Mouse (Mus musculus) midbrain, postnatal 0 days (tissue): ENCODE measurements at regions not wholly inside any gene's neighbourhood (a gene's known extent, or its start where the extent isn't known, plus 50 kb on each side); places are given as distances from the start of the nearest gene placed in this dataset.

Source experiments
- ATAC-seq: fragments of 200-750 bp; cut with Nextera tagmentation; 2 replicates; pipeline ENCODE4 v1.8.0; 2017; ENCODE audit warnings: moderate number of reproducible peaks, mild to moderate bottlenecking, moderate TSS enrichment, moderate library complexity; ENCODE audit not compliant: low FRiP score
- DNase-seq: peaks from one replicate; pipeline ENCODE4 v3.0.0-alpha.2; 2015; ENCODE audit warnings: low spot score
- H3K27ac ChIP-seq: fragments of 300-500 bp; sonication (generic); 2 replicates; pipeline ENCODE4 v1.5.1; 2014; ENCODE audit warnings: low read depth, mild to moderate bottlenecking, low read length, mixed read lengths
- H3K27me3 ChIP-seq: fragments of 300-500 bp; sonication (generic); 2 replicates; pipeline ENCODE4 v1.6.1; 2014; ENCODE audit warnings: low read length, control low read depth, mixed read lengths; ENCODE audit not compliant: insufficient read depth
- H3K36me3 ChIP-seq: fragments of 300-500 bp; sonication (generic); 2 replicates; pipeline ENCODE4 v1.6.1; 2014; ENCODE audit warnings: low read length, control low read depth, mixed read lengths; ENCODE audit not compliant: insufficient read depth
- H3K4me1 ChIP-seq: fragments of 300-500 bp; sonication (generic); 2 replicates; pipeline ENCODE4 v1.6.1; 2014; ENCODE audit warnings: mild to moderate bottlenecking, control low read depth, antibody characterized with exemption, low read length, mixed read lengths; ENCODE audit not compliant: insufficient read depth
- H3K4me2 ChIP-seq: fragments of 300-500 bp; sonication (generic); 2 replicates; pipeline ENCODE4 v1.6.1; 2014; ENCODE audit warnings: low read depth, mild to moderate bottlenecking, low read length, mixed read lengths; ENCODE audit not compliant: poor library complexity, severe bottlenecking
- H3K4me3 ChIP-seq: fragments of 300-500 bp; sonication (generic); 2 replicates; pipeline ENCODE4 v1.5.1; 2014; ENCODE audit warnings: low read depth, mild to moderate bottlenecking, low read length, moderate library complexity
- H3K9ac ChIP-seq: fragments of 300-500 bp; sonication (generic); replicated peaks from 2 replicates; pipeline ENCODE4 v1.6.1; 2014; ENCODE audit warnings: mild to moderate bottlenecking, low read length, moderate library complexity, mixed read lengths; ENCODE audit not compliant: poor library complexity, severe bottlenecking
- H3K9me3 ChIP-seq: fragments of 300-500 bp; sonication (generic); 2 replicates; pipeline ENCODE4 v1.6.1; 2016; ENCODE audit warnings: low read length, control low read depth
- CTCF ChIP-seq: IDR thresholded peaks from 2 replicates; pipeline ENCODE4 v1.5.1; 2016; ENCODE audit warnings: antibody characterized with exemption, mild to moderate bottlenecking
- WGBS: fragments of 180-500 bp; shearing (Covaris S2); extraction: QIAGEN DNeasy Blood & Tissue Kit; methylation state at CpG from one replicate; pipeline ENCODE4 v1.1.7; 2014; 5-methylcytosine and 5-hydroxymethylcytosine counted together

DNA sequence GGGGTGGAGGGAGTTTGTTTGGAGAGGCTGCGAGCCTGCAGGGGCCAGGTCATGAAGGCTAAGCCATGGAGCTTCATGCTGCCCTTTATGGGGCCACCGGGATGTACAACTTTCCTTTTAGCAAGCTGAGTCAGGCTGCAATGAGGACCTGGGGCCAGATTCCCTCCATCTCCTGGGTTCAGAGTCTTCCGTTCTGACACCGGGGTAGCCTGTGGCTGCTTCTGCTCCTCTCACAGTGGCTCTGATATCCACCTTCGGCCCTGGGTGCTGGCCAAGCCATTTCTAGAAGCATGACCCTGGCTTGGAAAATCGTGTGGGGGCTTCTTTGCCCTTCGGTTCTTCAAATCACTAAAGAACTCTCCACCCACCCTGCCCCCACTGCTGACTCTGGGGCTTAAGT, 115.4 kb upstream of the Sdk1 start:
- DNase-seq (no peak), ATAC-seq (no peak)
- no peak for TF ChIP-seq CTCF
- WGBS: 85% methylated on average over 7 of the region's 7 CpGs
- H3K4me1 ChIP-seq: no peaks in the 10 kb centered on the region
- H3K36me3 ChIP-seq: no peaks in the 10 kb centered on the region
- no peak overlapping the region for H3K27ac ChIP-seq
- H3K27me3 ChIP-seq: no peaks in the 10 kb centered on the region
- H3K4me3 ChIP-seq: no peak overlapping the region
- H3K9me3 ChIP-seq: no peaks in the 10 kb centered on the region
- no peak overlapping the region for H3K9ac ChIP-seq
- no peak overlapping the region for H3K4me2 ChIP-seq

DNA sequence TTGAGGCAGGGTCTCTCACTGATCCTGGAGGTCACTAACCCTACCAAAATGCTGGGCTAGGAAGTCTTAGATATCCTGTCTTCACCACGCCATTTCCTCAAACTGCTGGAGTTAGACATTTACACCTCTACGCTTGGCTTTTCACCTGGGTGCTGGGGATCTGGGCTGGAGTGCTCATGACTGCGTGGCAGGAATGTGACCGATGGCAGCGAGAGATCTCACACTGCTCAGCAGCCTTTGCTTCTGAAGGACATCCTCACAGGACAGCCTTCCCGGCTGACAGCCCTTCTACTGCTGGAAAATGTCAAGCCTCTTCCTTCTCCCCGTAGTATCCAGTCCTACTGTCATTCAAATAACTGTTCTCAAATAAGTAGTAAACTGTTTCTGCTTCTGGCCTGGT, 114.8 kb upstream of the Sdk1 start:
- Histone ChIP-seq H3K27ac (no peak overlapping the region), H3K27me3 (no peaks in the 10 kb centered on the region), H3K9me3 (no peaks in the 10 kb centered on the region), H3K9ac (no peak overlapping the region), H3K4me2 (no peak overlapping the region), H3K4me3 (no peak overlapping the region), H3K36me3 (no peaks in the 10 kb centered on the region), H3K4me1 (no peaks in the 10 kb centered on the region)
- TF ChIP-seq CTCF: no peak
- DNase-seq (no peak), ATAC-seq (no peak)
- 90% methylated on average over 7 of the region's 7 CpGs for WGBS

DNA sequence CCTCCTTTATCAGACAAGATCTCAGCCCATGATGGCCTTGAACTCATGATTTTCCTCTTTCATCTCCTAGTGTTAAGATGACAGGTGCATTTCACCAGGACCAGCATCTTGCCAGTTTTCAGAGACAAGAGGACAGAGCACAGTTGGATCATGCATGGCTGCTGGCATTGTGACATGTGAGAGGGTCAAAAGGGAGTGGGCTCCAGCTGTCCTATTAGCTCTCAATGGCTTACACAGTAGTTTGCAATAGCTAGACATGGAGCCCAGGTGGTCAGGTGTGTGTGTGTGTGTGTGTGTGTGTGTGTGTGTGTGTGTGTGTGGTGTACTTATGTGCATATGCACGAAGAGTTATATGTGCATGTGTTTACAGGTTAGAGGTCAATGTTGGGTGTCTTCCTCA, 110.3 kb upstream of the Sdk1 start:
- Histone ChIP-seq H3K27ac (no peak overlapping the region), H3K9me3 (no peaks in the 10 kb centered on the region), H3K27me3 (no peaks in the 10 kb centered on the region), H3K4me2 (no peak overlapping the region), H3K4me3 (no peak overlapping the region), H3K9ac (no peak overlapping the region), H3K4me1 (no peaks in the 10 kb centered on the region), H3K36me3 (no peaks in the 10 kb centered on the region)
- ATAC-seq: no peak
- no peak for DNase-seq
- no peak for TF ChIP-seq CTCF
- WGBS: 89% methylated on average over 1 of the region's 1 CpGs

DNA sequence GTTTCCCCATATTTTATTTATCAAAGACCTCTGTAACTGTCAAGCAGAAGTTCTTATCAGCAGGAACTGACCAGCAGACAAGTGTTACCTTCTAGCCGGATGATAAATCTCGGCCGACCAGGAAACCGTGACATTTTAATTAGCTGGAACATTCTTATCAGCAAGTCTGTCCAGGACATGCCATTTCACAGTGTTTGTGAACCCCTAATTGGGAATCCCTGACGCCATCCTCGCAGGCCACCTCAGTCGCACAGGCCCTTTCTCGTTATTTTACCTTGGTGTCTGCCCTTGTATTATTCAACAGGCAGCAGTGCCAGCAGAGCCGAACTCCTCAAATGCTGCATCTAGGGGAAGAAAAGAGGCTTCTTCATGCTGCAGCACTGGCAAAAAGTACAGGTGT, 109.4 kb upstream of the Sdk1 start:
- Histone ChIP-seq H3K4me2 (no peak overlapping the region), H3K9ac (no peak overlapping the region), H3K9me3 (no peaks in the 10 kb centered on the region), H3K4me1 (no peaks in the 10 kb centered on the region), H3K27me3 (no peaks in the 10 kb centered on the region), H3K4me3 (no peak overlapping the region), H3K36me3 (no peaks in the 10 kb centered on the region), H3K27ac (no peak overlapping the region)
- TF ChIP-seq CTCF: no peak
- 58% methylated on average over 9 of the region's 9 CpGs for WGBS
- DNase-seq: no peak
- ATAC-seq: no peak

DNA sequence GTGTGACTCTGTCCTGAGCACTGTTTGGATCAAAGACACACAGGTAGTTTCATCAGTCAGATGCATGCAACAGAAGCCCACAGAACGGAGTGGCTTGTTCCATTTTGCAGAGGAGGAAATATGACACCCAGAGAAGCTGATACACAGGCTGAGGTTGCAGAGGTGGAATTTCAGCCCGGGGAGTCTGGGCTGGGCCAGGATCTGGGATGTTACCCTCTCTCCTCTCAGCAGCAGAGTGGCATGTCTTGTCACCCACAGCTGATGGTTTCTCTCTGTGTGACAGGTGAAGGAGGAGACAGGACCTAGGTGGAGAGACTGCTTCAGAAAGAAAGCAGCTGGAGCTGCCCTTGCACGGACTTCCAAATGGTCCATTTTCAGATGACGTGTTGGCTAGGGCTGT, 105.1 kb upstream of the Sdk1 start:
- no peak overlapping the region for H3K27ac ChIP-seq
- DNase-seq (no peak), ATAC-seq (no peak)
- 47% methylated on average over 4 of the region's 4 CpGs for WGBS
- H3K9ac ChIP-seq: no peak overlapping the region
- H3K27me3 ChIP-seq: no peaks in the 10 kb centered on the region
- no peak overlapping the region for H3K4me2 ChIP-seq
- no peaks in the 10 kb centered on the region for H3K36me3 ChIP-seq
- no peak for TF ChIP-seq CTCF
- H3K4me3 ChIP-seq: no peak overlapping the region
- H3K9me3 ChIP-seq: no peaks in the 10 kb centered on the region
- 0 out of 2 replicates have a peak, but pooled peaks cover 2% of the 10 kb centered on the region for H3K4me1 ChIP-seq

DNA sequence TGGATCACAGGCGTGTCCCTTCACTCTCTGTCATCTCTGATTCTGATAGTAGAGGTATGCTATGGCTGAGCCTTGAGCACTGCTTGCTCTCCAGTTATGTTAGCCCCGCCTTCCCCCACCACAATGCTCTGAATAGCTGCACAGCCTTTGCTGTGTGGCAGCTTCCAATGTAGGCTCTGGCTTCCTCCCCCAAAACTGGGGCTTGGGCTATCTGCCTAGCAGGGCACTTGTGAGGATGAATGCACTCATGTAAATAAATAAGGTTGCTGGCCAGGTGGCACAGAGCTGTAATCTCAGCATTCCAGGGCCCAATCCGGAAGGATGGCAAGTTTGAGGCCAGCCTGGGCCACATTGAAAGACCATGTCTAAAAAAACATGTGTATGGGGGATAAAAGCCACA, 103.6 kb upstream of the Sdk1 start:
- no peaks in the 10 kb centered on the region for H3K27me3 ChIP-seq
- no peaks in the 10 kb centered on the region for H3K36me3 ChIP-seq
- TF ChIP-seq CTCF: no peak
- DNase-seq (no peak), ATAC-seq (no peak)
- H3K4me1 ChIP-seq: 0 out of 2 replicates have a peak, but pooled peaks cover 2% of the 10 kb centered on the region
- H3K27ac ChIP-seq: no peak overlapping the region
- no peaks in the 10 kb centered on the region for H3K9me3 ChIP-seq
- H3K9ac ChIP-seq: no peak overlapping the region
- 79% methylated on average over 3 of the region's 3 CpGs for WGBS
- H3K4me3 ChIP-seq: no peak overlapping the region
- H3K4me2 ChIP-seq: no peak overlapping the region
